Mouse (Mus musculus): ENCODE data around the gene Pramef20. TPM values are rescaled to one million over a fixed set of nuclear protein-coding genes. Genes with fewer than 3 reads are reported as not detected.

Pramef20 gene
- total RNA-seq (2014; rRNA removed) (not detected in 2 replicates), polyA plus RNA-seq (2015; fragmentation: Nextera tagmentation; extraction: Ambion mirVana) (not detected in 2 replicates)

- WGBS = 50% methylated on average over 2 of the region's 2 CpGs
- DNase-seq (no peak), ATAC-seq (no peak)
- no peak within 1 kb of the TSS for H3K4me3 ChIP-seq (ENCODE audit: low read depth, low read length)
- no peaks in the 10 kb centered on the region for H3K36me3 ChIP-seq (ENCODE audit: insufficient read depth)
- no peaks in the 10 kb centered on the region for H3K27me3 ChIP-seq (ENCODE audit: insufficient read depth, low read length)
- H3K9ac ChIP-seq = no peak within 1 kb of the TSS
- no peak for TF ChIP-seq CTCF (IDR thresholded peaks at IDR 0.05; ENCODE audit: low read depth)
- H3K4me1 ChIP-seq (ENCODE audit: insufficient read depth) = no peaks in the 10 kb centered on the region
- no peak within 1 kb of the TSS for H3K4me2 ChIP-seq (ENCODE audit: low read depth)
- peaks cover 42% of the 10 kb centered on the region; the same call in 1 of the 2 replicates for H3K9me3 ChIP-seq (ENCODE audit: low read length)
- no peak within 1 kb of the TSS for H3K27ac ChIP-seq (ENCODE audit: low read depth, low read length)
Observed at GRCm38 (mm10) chr4:144377911-144378310, at the start of gene Pramef20. Gene Pramef20, minus strand, starts transcription at chr4:144377933.

- no peak overlapping the region for H3K4me3 ChIP-seq (ENCODE audit: low read depth, low read length)
- H3K9me3 ChIP-seq (ENCODE audit: low read length) = peaks cover 22% of the 10 kb centered on the region
- no peak for TF ChIP-seq CTCF (IDR thresholded peaks at IDR 0.05; ENCODE audit: low read depth)
- H3K4me2 ChIP-seq (ENCODE audit: low read depth) = no peak overlapping the region
- no peaks in the 10 kb centered on the region for H3K27me3 ChIP-seq (ENCODE audit: insufficient read depth, low read length)
- no peak overlapping the region for H3K27ac ChIP-seq (ENCODE audit: low read depth, low read length)
- no peaks in the 10 kb centered on the region for H3K4me1 ChIP-seq (ENCODE audit: insufficient read depth)
- DNase-seq (no peak), ATAC-seq (no peak)
- 77% methylated on average over 5 of the region's 5 CpGs for WGBS
- no peaks in the 10 kb centered on the region for H3K36me3 ChIP-seq (ENCODE audit: insufficient read depth)
- H3K9ac ChIP-seq = no peak overlapping the region
Observed at GRCm38 (mm10) chr4:144424590-144424989, 46.9 kb upstream of the Pramef20 start.

- H3K4me2 ChIP-seq (ENCODE audit: low read depth) = no peak overlapping the region
- H3K36me3 ChIP-seq (ENCODE audit: insufficient read depth) = no peaks in the 10 kb centered on the region
- no peak for DNase-seq
- H3K4me3 ChIP-seq (ENCODE audit: low read depth, low read length) = no peak overlapping the region
- ATAC-seq = no peak
- TF ChIP-seq CTCF (IDR thresholded peaks at IDR 0.05; ENCODE audit: low read depth) = no peak
- no peak overlapping the region for H3K27ac ChIP-seq (ENCODE audit: low read depth, low read length)
- H3K4me1 ChIP-seq (ENCODE audit: insufficient read depth) = no peaks in the 10 kb centered on the region
- no peak overlapping the region for H3K9ac ChIP-seq
- peaks cover 40% of the 10 kb centered on the region for H3K9me3 ChIP-seq (ENCODE audit: low read length)
- no peaks in the 10 kb centered on the region for H3K27me3 ChIP-seq (ENCODE audit: insufficient read depth, low read length)
Observed at GRCm38 (mm10) chr4:144420644-144421043, 42.9 kb upstream of the Pramef20 start.

GRCm38 (mm10) chr4:144408290-144408689 lies 30.6 kb upstream of the Pramef20 start, which contains the start of gene Pramef12:
Gene Pramef12, minus strand, starts transcription at chr4:144408464.
- no peak for DNase-seq
- ATAC-seq = no peak
- peaks cover 18% of the 10 kb centered on the region; the same call in 1 of the 2 replicates for H3K9me3 ChIP-seq (ENCODE audit: low read length)
- no peaks in the 10 kb centered on the region for H3K36me3 ChIP-seq (ENCODE audit: insufficient read depth)
- H3K4me1 ChIP-seq (ENCODE audit: insufficient read depth) = no peaks in the 10 kb centered on the region
- H3K27me3 ChIP-seq (ENCODE audit: insufficient read depth, low read length) = no peaks in the 10 kb centered on the region
- TF ChIP-seq CTCF (IDR thresholded peaks at IDR 0.05; ENCODE audit: low read depth) = no peak
- no peak within 1 kb of the TSS for H3K9ac ChIP-seq
- 82% methylated on average over 9 of the region's 9 CpGs for WGBS
- no peak within 1 kb of the TSS for H3K4me2 ChIP-seq (ENCODE audit: low read depth)
- H3K4me3 ChIP-seq (ENCODE audit: low read depth, low read length) = no peak within 1 kb of the TSS
- H3K27ac ChIP-seq (ENCODE audit: low read depth, low read length) = no peak within 1 kb of the TSS

- ATAC-seq = no peak
- Histone ChIP-seq H3K9ac (no peak overlapping the region), H3K9me3 (ENCODE audit: low read length) (peaks cover 18% of the 10 kb centered on the region; the same call in 1 of the 2 replicates), H3K27me3 (ENCODE audit: insufficient read depth, low read length) (no peaks in the 10 kb centered on the region), H3K4me1 (ENCODE audit: insufficient read depth) (no peaks in the 10 kb centered on the region), H3K36me3 (ENCODE audit: insufficient read depth) (no peaks in the 10 kb centered on the region), H3K4me3 (ENCODE audit: low read depth, low read length) (no peak overlapping the region), H3K4me2 (ENCODE audit: low read depth) (no peak overlapping the region), H3K27ac (ENCODE audit: low read depth, low read length) (no peak overlapping the region)
- no peak for DNase-seq
- WGBS = 68% methylated on average over 3 of the region's 3 CpGs
- no peak for TF ChIP-seq CTCF (IDR thresholded peaks at IDR 0.05; ENCODE audit: low read depth)
Observed at GRCm38 (mm10) chr4:144406261-144406660, 28.5 kb upstream of the Pramef20 start.

- 11% methylated on average over 17 of the region's 17 CpGs for WGBS
- no peaks in the 10 kb centered on the region for H3K36me3 ChIP-seq (ENCODE audit: insufficient read depth)
- no peaks in the 10 kb centered on the region for H3K4me1 ChIP-seq (ENCODE audit: insufficient read depth)
- no peak for DNase-seq
- no peak overlapping the region for H3K27ac ChIP-seq (ENCODE audit: low read depth, low read length)
- H3K4me3 ChIP-seq (ENCODE audit: low read depth, low read length) = no peak overlapping the region
- no peak for ATAC-seq
- no peak overlapping the region for H3K9ac ChIP-seq
- no peaks in the 10 kb centered on the region for H3K27me3 ChIP-seq (ENCODE audit: insufficient read depth, low read length)
- peaks cover 15% of the 10 kb centered on the region; the same call in 1 of the 2 replicates for H3K9me3 ChIP-seq (ENCODE audit: low read length)
- H3K4me2 ChIP-seq (ENCODE audit: low read depth) = no peak overlapping the region
- TF ChIP-seq CTCF (IDR thresholded peaks at IDR 0.05; ENCODE audit: low read depth) = no peak
Observed at GRCm38 (mm10) chr4:144404456-144405086, 26.8 kb upstream of the Pramef20 start.

- Histone ChIP-seq H3K9ac (no peak overlapping the region), H3K27ac (ENCODE audit: low read depth, low read length) (no peak overlapping the region), H3K36me3 (ENCODE audit: insufficient read depth) (no peaks in the 10 kb centered on the region), H3K4me2 (ENCODE audit: low read depth) (no peak overlapping the region), H3K9me3 (ENCODE audit: low read length) (peaks cover 7% of the 10 kb centered on the region; the same call in 1 of the 2 replicates), H3K4me1 (ENCODE audit: insufficient read depth) (no peaks in the 10 kb centered on the region), H3K4me3 (ENCODE audit: low read depth, low read length) (no peak overlapping the region), H3K27me3 (ENCODE audit: insufficient read depth, low read length) (no peaks in the 10 kb centered on the region)
- TF ChIP-seq CTCF (IDR thresholded peaks at IDR 0.05; ENCODE audit: low read depth) = no peak
- ATAC-seq (no peak), DNase-seq (no peak)
- WGBS = 91% methylated on average over 4 of the region's 4 CpGs
Observed at GRCm38 (mm10) chr4:144402712-144403111, 25.0 kb upstream of the Pramef20 start.
